Mouse (Mus musculus): ENCODE data around the gene Wdtc1. TPM values are rescaled to one million over a fixed set of nuclear protein-coding genes. Genes with fewer than 3 reads are reported as not detected.

Wdtc1 gene
- polyA plus RNA-seq, 1 experiment from 2014 or later = 21.0 TPM

DNA sequence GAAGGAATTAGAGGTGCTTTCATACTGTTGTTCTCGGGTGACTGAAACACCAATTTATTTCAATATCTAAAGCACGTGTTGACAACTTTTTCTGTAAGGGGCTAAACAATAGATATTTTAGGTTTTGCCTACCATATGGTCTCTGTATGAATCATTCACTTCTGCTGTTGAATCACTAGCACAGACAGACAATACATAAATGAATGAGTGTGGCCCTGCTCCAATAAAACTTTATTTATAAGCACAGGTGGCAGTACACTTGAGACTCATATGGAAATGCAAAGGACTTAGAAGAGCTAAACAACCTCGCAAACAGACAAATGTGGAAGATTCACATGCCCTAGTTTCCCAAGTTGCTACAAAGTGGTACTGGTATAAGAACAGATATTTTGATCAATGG lies 33.6 kb downstream of the Wdtc1 start:
- Histone ChIP-seq H3K4me1 (replicated peaks; ENCODE audit: control insufficient read depth, insufficient read depth, low read length) (no peaks in the 10 kb centered on the region), H3K36me3 (ENCODE audit: control insufficient read depth, insufficient read depth, low read length) (no peaks in the 10 kb centered on the region), H3K27me3 (ENCODE audit: control insufficient read depth, insufficient read depth, low read length) (no peaks in the 10 kb centered on the region), H3K9me3 (ENCODE audit: control insufficient read depth, low read length) (no peaks in the 10 kb centered on the region), H3K9ac (ENCODE audit: low read length) (no peak overlapping the region), H3K4me2 (ENCODE audit: low read depth, low read length, severe bottlenecking) (no peak overlapping the region), H3K27ac (ENCODE audit: low read depth, low read length) (no peak overlapping the region), H3K4me3 (ENCODE audit: low read depth, low read length) (no peak overlapping the region)
- ATAC-seq (replicated peaks; ENCODE audit: low FRiP score) (no peak), DNase-seq (ENCODE audit: low spot score) (no peak)
- WGBS = 88% methylated on average over 3 of the region's 3 CpGs

GRCm38 (mm10) chr4:133315991-133316390 lies 37.3 kb downstream of the Wdtc1 start:
- Histone ChIP-seq H3K36me3 (ENCODE audit: control insufficient read depth, insufficient read depth, low read length) (no peaks in the 10 kb centered on the region), H3K9me3 (ENCODE audit: control insufficient read depth, low read length) (no peaks in the 10 kb centered on the region), H3K4me3 (ENCODE audit: low read depth, low read length) (no peak overlapping the region), H3K27ac (ENCODE audit: low read depth, low read length) (no peak overlapping the region), H3K4me1 (replicated peaks; ENCODE audit: control insufficient read depth, insufficient read depth, low read length) (no peaks in the 10 kb centered on the region), H3K27me3 (ENCODE audit: control insufficient read depth, insufficient read depth, low read length) (no peaks in the 10 kb centered on the region), H3K4me2 (ENCODE audit: low read depth, low read length, severe bottlenecking) (no peak overlapping the region), H3K9ac (ENCODE audit: low read length) (no peak overlapping the region)
- DNase-seq (ENCODE audit: low spot score) (no peak), ATAC-seq (replicated peaks; ENCODE audit: low FRiP score) (no peak)
- 92% methylated on average over 5 of the region's 5 CpGs for WGBS

- WGBS = 83% methylated on average over 8 of the region's 8 CpGs
- no peak for ATAC-seq (replicated peaks; ENCODE audit: low FRiP score)
- Histone ChIP-seq H3K27me3 (ENCODE audit: control insufficient read depth, insufficient read depth, low read length) (no peaks in the 10 kb centered on the region), H3K4me2 (ENCODE audit: low read depth, low read length, severe bottlenecking) (no peak overlapping the region), H3K27ac (ENCODE audit: low read depth, low read length) (no peak overlapping the region), H3K4me3 (ENCODE audit: low read depth, low read length) (no peak overlapping the region), H3K9ac (ENCODE audit: low read length) (no peak overlapping the region), H3K36me3 (ENCODE audit: control insufficient read depth, insufficient read depth, low read length) (no peaks in the 10 kb centered on the region), H3K4me1 (replicated peaks; ENCODE audit: control insufficient read depth, insufficient read depth, low read length) (no peaks in the 10 kb centered on the region), H3K9me3 (ENCODE audit: control insufficient read depth, low read length) (no peaks in the 10 kb centered on the region)
- no peak for DNase-seq (ENCODE audit: low spot score)
Observed at GRCm38 (mm10) chr4:133314896-133315295, 38.4 kb downstream of the Wdtc1 start.

DNA sequence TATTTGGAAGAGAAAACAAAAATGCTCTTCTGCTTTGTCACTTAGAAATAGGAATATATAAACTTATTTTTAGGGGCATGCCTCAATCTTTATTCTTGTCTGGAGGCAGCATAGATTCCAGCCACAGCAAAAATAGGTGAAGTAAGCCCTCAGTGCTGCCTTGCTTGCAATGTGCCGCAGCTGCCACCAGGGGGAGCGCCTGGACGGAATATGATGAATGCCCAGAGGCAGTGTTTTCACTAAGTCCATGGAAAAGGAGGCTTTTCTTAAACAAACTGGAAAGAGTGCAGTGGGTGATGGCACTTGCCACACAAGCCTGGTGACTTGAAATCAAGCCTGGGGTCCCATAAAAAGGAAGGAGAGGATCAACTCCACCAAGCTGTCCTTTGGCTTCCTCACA lies 43.3 kb downstream of the Wdtc1 start:
- Histone ChIP-seq H3K27ac (ENCODE audit: low read depth, low read length) (no peak overlapping the region), H3K9ac (ENCODE audit: low read length) (no peak overlapping the region), H3K4me3 (ENCODE audit: low read depth, low read length) (no peak overlapping the region), H3K9me3 (ENCODE audit: control insufficient read depth, low read length) (no peaks in the 10 kb centered on the region), H3K4me2 (ENCODE audit: low read depth, low read length, severe bottlenecking) (no peak overlapping the region), H3K27me3 (ENCODE audit: control insufficient read depth, insufficient read depth, low read length) (no peaks in the 10 kb centered on the region), H3K36me3 (ENCODE audit: control insufficient read depth, insufficient read depth, low read length) (no peaks in the 10 kb centered on the region; the same call in 1 of the 2 replicates), H3K4me1 (replicated peaks; ENCODE audit: control insufficient read depth, insufficient read depth, low read length) (no peaks in the 10 kb centered on the region)
- DNase-seq (ENCODE audit: low spot score) (peak; percentile 92), ATAC-seq (replicated peaks; ENCODE audit: low FRiP score) (no peak)
- under 1% methylated on average over 3 of the region's 3 CpGs for WGBS

DNA sequence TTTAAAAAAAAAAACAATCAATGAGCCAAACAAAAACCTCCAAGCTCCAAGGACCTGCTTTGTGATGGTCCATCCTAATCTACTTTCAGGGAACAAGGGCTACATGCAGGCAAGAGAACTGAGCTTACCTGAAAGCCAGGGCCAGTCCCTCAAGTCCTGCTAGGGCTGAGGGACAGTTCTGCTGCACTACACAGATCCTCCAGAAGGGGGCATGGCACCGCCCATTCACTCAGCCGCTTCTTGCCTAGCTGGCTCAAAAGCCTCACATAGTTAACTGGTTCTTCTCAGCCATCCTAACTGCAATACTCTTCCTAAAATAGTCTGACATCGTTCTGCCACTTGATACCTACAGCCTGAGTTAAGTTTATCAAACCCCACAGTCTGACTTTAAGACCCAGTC lies 46.0 kb downstream of the Wdtc1 start:
- DNase-seq (ENCODE audit: low spot score) (peak; percentile 75), ATAC-seq (replicated peaks; ENCODE audit: low FRiP score) (no peak)
- Histone ChIP-seq H3K4me1 (replicated peaks; ENCODE audit: control insufficient read depth, insufficient read depth, low read length) (no peaks in the 10 kb centered on the region), H3K27me3 (ENCODE audit: control insufficient read depth, insufficient read depth, low read length) (no peaks in the 10 kb centered on the region), H3K36me3 (ENCODE audit: control insufficient read depth, insufficient read depth, low read length) (no peaks in the 10 kb centered on the region; the same call in 1 of the 2 replicates), H3K9me3 (ENCODE audit: control insufficient read depth, low read length) (no peaks in the 10 kb centered on the region), H3K27ac (ENCODE audit: low read depth, low read length) (no peak overlapping the region), H3K4me3 (ENCODE audit: low read depth, low read length) (no peak overlapping the region), H3K4me2 (ENCODE audit: low read depth, low read length, severe bottlenecking) (no peak overlapping the region), H3K9ac (ENCODE audit: low read length) (no peak overlapping the region)
- WGBS = 41% methylated on average over 3 of the region's 3 CpGs

GRCm38 (mm10) chr4:133305825-133306224 lies 47.5 kb downstream of the Wdtc1 start:
- no peak for DNase-seq (ENCODE audit: low spot score)
- WGBS = 93% methylated on average over 7 of the region's 7 CpGs
- H3K4me2 ChIP-seq (ENCODE audit: low read depth, low read length, severe bottlenecking) = no peak overlapping the region

GRCm38 (mm10) chr4:133304770-133305169 lies 48.5 kb downstream of the Wdtc1 start:
- no peaks in the 10 kb centered on the region; the same call in 1 of the 2 replicates for H3K36me3 ChIP-seq (ENCODE audit: control insufficient read depth, insufficient read depth, low read length)
- H3K4me3 ChIP-seq (ENCODE audit: low read depth, low read length) = no peak overlapping the region
- H3K9me3 ChIP-seq (ENCODE audit: control insufficient read depth, low read length) = no peaks in the 10 kb centered on the region
- no peak for ATAC-seq (replicated peaks; ENCODE audit: low FRiP score)
- no peak overlapping the region for H3K9ac ChIP-seq (ENCODE audit: low read length)
- WGBS = 96% methylated on average over 7 of the region's 7 CpGs
- no peak for DNase-seq (ENCODE audit: low spot score)
- H3K4me1 ChIP-seq (replicated peaks; ENCODE audit: control insufficient read depth, insufficient read depth, low read length) = no peaks in the 10 kb centered on the region
- no peak overlapping the region for H3K27ac ChIP-seq (ENCODE audit: low read depth, low read length)
- H3K27me3 ChIP-seq (ENCODE audit: control insufficient read depth, insufficient read depth, low read length) = no peaks in the 10 kb centered on the region
- no peak overlapping the region for H3K4me2 ChIP-seq (ENCODE audit: low read depth, low read length, severe bottlenecking)

More at GRCm38 (mm10) chr4:133305825-133306224, 47.5 kb downstream of the Wdtc1 start:
- H3K9ac ChIP-seq (ENCODE audit: low read length) = no peak overlapping the region
- H3K27ac ChIP-seq (ENCODE audit: low read depth, low read length) = no peak overlapping the region
- no peaks in the 10 kb centered on the region for H3K27me3 ChIP-seq (ENCODE audit: control insufficient read depth, insufficient read depth, low read length)
- H3K36me3 ChIP-seq (ENCODE audit: control insufficient read depth, insufficient read depth, low read length) = no peaks in the 10 kb centered on the region; the same call in 1 of the 2 replicates
- H3K4me1 ChIP-seq (replicated peaks; ENCODE audit: control insufficient read depth, insufficient read depth, low read length) = no peaks in the 10 kb centered on the region
- no peak overlapping the region for H3K4me3 ChIP-seq (ENCODE audit: low read depth, low read length)
- H3K9me3 ChIP-seq (ENCODE audit: control insufficient read depth, low read length) = no peaks in the 10 kb centered on the region
- no peak for ATAC-seq (replicated peaks; ENCODE audit: low FRiP score)

DNA sequence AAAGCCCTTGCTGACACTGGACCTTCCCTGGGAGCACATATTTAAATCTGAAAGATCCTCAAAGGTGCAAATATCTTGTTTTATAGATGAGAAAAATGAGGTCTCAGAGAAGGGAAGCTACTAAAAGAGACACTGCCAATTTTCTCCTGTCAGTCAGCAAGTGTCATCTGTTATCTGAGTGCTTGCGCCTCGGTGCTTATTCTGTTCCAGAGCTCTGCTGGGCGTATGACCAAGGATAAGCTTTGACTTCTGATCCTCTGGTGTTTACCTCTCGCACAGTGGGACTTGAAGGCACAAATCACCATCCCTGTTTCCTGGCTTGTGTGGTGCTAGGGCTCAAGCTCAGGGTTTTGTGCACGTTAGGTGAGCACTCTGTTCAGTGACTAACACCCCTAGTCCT lies 50.6 kb downstream of the Wdtc1 start:
- Histone ChIP-seq H3K4me2 (ENCODE audit: low read depth, low read length, severe bottlenecking) (no peak overlapping the region), H3K4me3 (ENCODE audit: low read depth, low read length) (no peak overlapping the region), H3K27me3 (ENCODE audit: control insufficient read depth, insufficient read depth, low read length) (no peaks in the 10 kb centered on the region), H3K9me3 (ENCODE audit: control insufficient read depth, low read length) (no peaks in the 10 kb centered on the region), H3K9ac (ENCODE audit: low read length) (no peak overlapping the region), H3K36me3 (ENCODE audit: control insufficient read depth, insufficient read depth, low read length) (no peaks in the 10 kb centered on the region; the same call in 1 of the 2 replicates), H3K27ac (ENCODE audit: low read depth, low read length) (no peak overlapping the region), H3K4me1 (replicated peaks; ENCODE audit: control insufficient read depth, insufficient read depth, low read length) (no peaks in the 10 kb centered on the region; the same call in 1 of the 2 replicates)
- DNase-seq (ENCODE audit: low spot score) (no peak), ATAC-seq (replicated peaks; ENCODE audit: low FRiP score) (no peak)
- 87% methylated on average over 5 of the region's 5 CpGs for WGBS

GRCm38 (mm10) chr4:133301802-133302201 lies 51.5 kb downstream of the Wdtc1 start:
- 24% methylated on average over 4 of the region's 4 CpGs for WGBS
- peak; percentile 90 for DNase-seq (ENCODE audit: low spot score)
- Histone ChIP-seq H3K27ac (ENCODE audit: low read depth, low read length) (no peak overlapping the region), H3K4me1 (replicated peaks; ENCODE audit: control insufficient read depth, insufficient read depth, low read length) (no peaks in the 10 kb centered on the region; the same call in 1 of the 2 replicates), H3K36me3 (ENCODE audit: control insufficient read depth, insufficient read depth, low read length) (no peaks in the 10 kb centered on the region; the same call in 1 of the 2 replicates), H3K9me3 (ENCODE audit: control insufficient read depth, low read length) (no peaks in the 10 kb centered on the region), H3K27me3 (ENCODE audit: control insufficient read depth, insufficient read depth, low read length) (no peaks in the 10 kb centered on the region), H3K4me3 (ENCODE audit: low read depth, low read length) (no peak overlapping the region), H3K4me2 (ENCODE audit: low read depth, low read length, severe bottlenecking) (no peak overlapping the region), H3K9ac (ENCODE audit: low read length) (no peak overlapping the region)
- no peak for ATAC-seq (replicated peaks; ENCODE audit: low FRiP score)

All from forebrain, embryonic 11.5 days (tissue).